Mouse (Mus musculus) skeletal muscle tissue, adult 2 months (tissue): ENCODE measurements at regions not wholly inside any gene's neighbourhood (a gene's known extent, or its start where the extent isn't known, plus 50 kb on each side); places are given as distances from the start of the nearest gene placed in this dataset.

Source experiments
- DNase-seq: peaks from one replicate; pipeline ENCODE4 v3.0.0-alpha.2; 2012; ENCODE audit warnings: low read depth, low spot score

- DNase-seq: no peak
Observed at GRCm38 (mm10) chr4:97283099-97283498, 100.1 kb upstream of the Gm10192 start.

GRCm38 (mm10) chr4:97282643-97283042 lies 99.7 kb upstream of the Gm10192 start:
- DNase-seq: peak; percentile 13

GRCm38 (mm10) chr4:97281126-97281779 lies 98.3 kb upstream of the Gm10192 start:
- no peak for DNase-seq

- no peak for DNase-seq
Observed at GRCm38 (mm10) chr4:97280712-97281111, 97.7 kb upstream of the Gm10192 start.

GRCm38 (mm10) chr4:97236945-97237344 lies 54.0 kb upstream of the Gm10192 start:
- DNase-seq: no peak

GRCm38 (mm10) chr4:97236384-97236783 lies 53.4 kb upstream of the Gm10192 start:
- no peak for DNase-seq

- no peak for DNase-seq
Observed at GRCm38 (mm10) chr4:97235945-97236383, 53.0 kb upstream of the Gm10192 start.
